Mouse (Mus musculus) regulatory T cell (primary cell): Measurements from ENCODE around the gene Phf10.

Source experiments
- in situ Hi-C: fragments of 300-600 bp; cut with MboI, MseI; formaldehyde crosslinking; loops from one replicate; pipeline ENCODE4 v1.15.1; 2025; ENCODE audit warnings: high pct_unique_total_duplicates

Gene Phf10

GRCm38 (mm10) chr17:14898972-14899371 is 62.1 kb downstream of the Phf10 start:
- in situ Hi-C loops: loop anchor here (10.0 to 25.0 kb wide), 2 partner anchors 214 to 1312 kb away; no protein-coding TSS in a partner anchor

DNA sequence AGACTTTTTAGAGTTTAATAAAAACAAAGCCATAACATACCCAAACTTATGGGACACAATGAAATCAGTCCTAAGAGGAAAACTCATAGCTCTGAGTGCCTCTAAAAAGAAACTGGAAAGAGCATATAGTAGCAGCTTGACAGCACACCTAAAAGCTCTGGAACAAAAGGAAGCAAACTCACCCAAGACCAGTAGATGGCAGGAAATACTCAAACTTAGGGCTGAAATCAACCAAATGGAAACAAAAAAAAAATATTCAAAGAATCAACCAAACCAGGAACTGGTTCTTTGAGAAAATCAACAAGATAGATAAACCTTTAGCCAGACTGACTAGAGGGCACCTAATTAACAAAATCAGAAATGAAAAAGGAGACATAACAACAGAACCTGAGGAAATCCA is 66.0 kb downstream of the Phf10 start:
- in situ Hi-C loops: loop anchor here (10.0 to 25.0 kb wide), 2 partner anchors 210 to 1308 kb away; no protein-coding TSS in a partner anchor
